Mouse (Mus musculus) thymus, postnatal 0 days (tissue): ENCODE results near the gene Olfr1097. TPM values are rescaled to one million over a fixed set of nuclear protein-coding genes. Genes with fewer than 3 reads are reported as not detected.

Experiments
- DNase-seq: peaks from one replicate; pipeline ENCODE4 v3.0.0-alpha.2; 2015; ENCODE audit warnings: low spot score
- polyA plus RNA-seq: library from polyadenylated mRNA; unstranded; fragments of >200 nt; fragmentation: Nextera tagmentation; extraction: Ambion mirVana; gene quantifications from 2 replicates; pipeline ENCODE4 v1.2.1, GENCODE M21; 2015

Olfr1097 gene
- polyA plus RNA-seq: not detected in 2 replicates

GRCm38 (mm10) chr2:86892116-86892515, at the start of gene Olfr1097:
Gene Olfr1097, minus strand, starts transcription at chr2:86892216.
- no peak for DNase-seq

- no peak for DNase-seq
Observed at GRCm38 (mm10) chr2:86926557-86926956, 34.5 kb upstream of the Olfr1097 start.

- no peak for DNase-seq
Observed at GRCm38 (mm10) chr2:86924445-86924844, 32.4 kb upstream of the Olfr1097 start, which contains the start of gene Olfr1098. Gene Olfr1098, minus strand, starts transcription at chr2:86924545.

GRCm38 (mm10) chr2:86905647-86906046, 13.6 kb upstream of the Olfr1097 start:
- DNase-seq: no peak

- no peak for DNase-seq
Observed at GRCm38 (mm10) chr2:86874702-86875101, 17.3 kb downstream of the Olfr1097 start, which contains the start of gene Gm13723. Gene Gm13723, minus strand, starts transcription at chr2:86874802.

GRCm38 (mm10) chr2:86851596-86851995, 40.4 kb downstream of the Olfr1097 start, which contains the start of gene Olfr1095:
Gene Olfr1095, minus strand, starts transcription at chr2:86851696.
- DNase-seq: no peak

Other genes starting within 250 kb of the Olfr1097 start
- not detected in 2 replicates for gene Olfr1085, start 230.2 kb downstream of the Olfr1097 start, polyA plus RNA-seq
- gene Olfr1086, start 212.1 kb downstream of the Olfr1097 start, polyA plus RNA-seq: not detected in 2 replicates
- gene Olfr1087, start 193.8 kb downstream of the Olfr1097 start, polyA plus RNA-seq: not detected in 2 replicates
- not detected in 2 replicates for gene Olfr1089, start 158.5 kb downstream of the Olfr1097 start, polyA plus RNA-seq
- gene Olfr1090, start 133.2 kb downstream of the Olfr1097 start, polyA plus RNA-seq: not detected in 2 replicates
- gene Olfr1093, start 109.7 kb downstream of the Olfr1097 start, polyA plus RNA-seq: not detected in 2 replicates
- gene Olfr141, start 82.2 kb downstream of the Olfr1097 start, polyA plus RNA-seq: not detected in 2 replicates
- not detected in 2 replicates for gene Olfr1094, start 67.6 kb downstream of the Olfr1097 start, polyA plus RNA-seq
- not detected in 2 replicates for gene Olfr1095, start 40.5 kb downstream of the Olfr1097 start, polyA plus RNA-seq
- gene Gm13723, start 17.4 kb downstream of the Olfr1097 start, polyA plus RNA-seq: not detected in 2 replicates
- gene Olfr1098, start 32.3 kb upstream of the Olfr1097 start, polyA plus RNA-seq: not detected in 2 replicates
- not detected in 2 replicates for gene Olfr1099, start 68.5 kb upstream of the Olfr1097 start, polyA plus RNA-seq
- gene Olfr1100, start 87.7 kb upstream of the Olfr1097 start, polyA plus RNA-seq: not detected in 2 replicates
- not detected in 2 replicates for gene Olfr1101, start 99.0 kb upstream of the Olfr1097 start, polyA plus RNA-seq
- gene Olfr1102, start 106.2 kb upstream of the Olfr1097 start, polyA plus RNA-seq: not detected in 2 replicates
- not detected in 2 replicates for gene Olfr1104, start 134.9 kb upstream of the Olfr1097 start, polyA plus RNA-seq
- gene Olfr1105, start 144.3 kb upstream of the Olfr1097 start, polyA plus RNA-seq: not detected in 2 replicates
- gene Olfr1106, start 160.1 kb upstream of the Olfr1097 start, polyA plus RNA-seq: not detected in 2 replicates
- not detected in 2 replicates for gene Olfr1107, start 183.6 kb upstream of the Olfr1097 start, polyA plus RNA-seq
- gene Olfr1109, start 203.8 kb upstream of the Olfr1097 start, polyA plus RNA-seq: not detected in 2 replicates
- not detected in 2 replicates for gene Olfr259, start 222.4 kb upstream of the Olfr1097 start, polyA plus RNA-seq
- not detected in 2 replicates for gene Olfr1110, start 248.1 kb upstream of the Olfr1097 start, polyA plus RNA-seq